Mouse (Mus musculus): ENCODE measurements at regions not wholly inside any gene's neighbourhood (a gene's known extent, or its start where the extent isn't known, plus 50 kb on each side); places are given as distances from the start of the nearest gene placed in this dataset.

DNA sequence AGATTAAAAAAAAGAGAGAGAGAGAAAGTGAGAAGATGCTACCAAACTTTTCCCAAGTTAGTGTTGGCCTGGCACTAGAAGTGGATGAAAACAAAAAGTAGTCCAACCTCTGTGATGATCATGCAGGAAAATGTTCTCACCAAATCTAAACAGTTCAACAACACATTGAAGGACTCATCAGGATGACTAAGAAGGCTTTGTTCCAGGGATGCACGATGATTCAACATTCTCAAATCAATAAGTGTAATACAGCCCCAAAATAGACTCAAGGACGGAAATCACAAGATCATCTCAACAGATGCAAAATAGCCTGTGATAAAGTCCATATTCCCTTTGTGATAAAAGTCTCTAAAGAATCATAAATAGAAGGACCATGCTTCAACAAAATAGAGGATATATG, 106.3 kb downstream of the Cysltr2 start:
- DNase-seq (ENCODE audit: low spot score), result no peak

DNA sequence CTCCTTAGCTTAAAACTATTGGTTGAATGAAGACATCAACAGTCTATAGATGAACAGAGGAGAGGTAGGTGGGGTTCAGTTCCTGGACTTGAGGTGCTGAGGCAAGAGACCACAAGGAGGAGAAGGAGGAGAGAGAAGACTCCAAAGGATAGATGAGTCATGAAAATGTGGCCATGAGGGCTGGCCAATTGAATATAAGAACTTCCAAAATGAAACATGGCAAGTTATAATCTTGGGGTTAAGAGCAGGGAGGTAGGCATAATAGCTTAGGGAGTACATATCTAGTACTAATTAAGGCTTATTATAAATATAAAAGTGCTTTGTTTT, 109.9 kb downstream of the Cysltr2 start:
- DNase-seq (ENCODE audit: low spot score), result no peak

DNA sequence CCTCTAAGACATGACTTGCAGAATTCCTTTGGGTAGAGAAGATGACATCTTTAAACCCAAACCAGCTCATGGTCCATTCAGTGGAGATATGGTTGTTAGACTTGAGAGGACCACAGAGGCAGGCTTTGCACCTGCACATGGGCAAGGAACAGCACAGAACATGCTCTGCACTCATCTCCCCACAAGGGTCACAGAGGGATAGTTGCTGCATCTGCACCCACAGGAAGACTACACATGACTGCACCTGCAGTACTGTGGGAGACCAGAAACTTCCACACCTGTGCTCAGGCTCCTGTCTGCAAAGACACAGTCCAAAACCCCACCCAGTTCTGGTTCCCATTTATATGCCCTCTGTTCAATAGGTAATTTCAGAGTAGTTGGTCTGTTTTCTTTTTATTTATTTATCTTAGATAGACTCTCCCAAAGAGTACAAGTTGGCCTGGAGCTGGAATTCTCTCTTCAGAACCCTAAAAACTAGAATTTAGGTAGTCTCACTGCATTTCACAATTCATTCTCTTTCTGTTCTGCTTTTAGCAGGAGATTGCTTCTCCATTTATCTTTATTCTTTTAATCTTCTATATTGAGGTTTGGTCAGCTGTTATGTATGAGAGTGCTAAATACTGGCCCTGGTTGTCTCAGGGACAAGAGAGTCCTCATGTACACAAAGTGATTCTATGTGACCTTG, 110.4 kb downstream of the Cysltr2 start:
- DNase-seq (ENCODE audit: low spot score), result no peak

DNA sequence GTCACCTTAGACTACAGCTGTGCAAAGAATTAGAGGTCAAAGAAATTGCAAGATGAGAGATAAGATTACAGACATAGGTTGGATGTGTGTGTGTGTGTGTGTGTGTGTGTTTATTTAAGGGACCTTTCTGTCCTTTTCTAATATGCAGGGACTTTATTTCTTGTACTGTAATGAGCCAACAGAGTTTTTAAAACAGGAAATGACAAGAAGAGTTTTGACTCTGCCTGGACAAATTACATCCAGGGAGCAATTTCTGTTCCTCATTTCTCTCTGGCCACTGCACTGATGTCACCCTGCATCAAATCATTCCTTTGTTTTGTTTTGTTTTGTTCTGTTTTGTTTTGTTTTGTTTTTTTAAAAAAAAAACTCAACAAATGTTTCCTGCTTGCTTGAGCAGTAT, 115.3 kb downstream of the Cysltr2 start:
- DNase-seq (ENCODE audit: low spot score), result no peak

DNA sequence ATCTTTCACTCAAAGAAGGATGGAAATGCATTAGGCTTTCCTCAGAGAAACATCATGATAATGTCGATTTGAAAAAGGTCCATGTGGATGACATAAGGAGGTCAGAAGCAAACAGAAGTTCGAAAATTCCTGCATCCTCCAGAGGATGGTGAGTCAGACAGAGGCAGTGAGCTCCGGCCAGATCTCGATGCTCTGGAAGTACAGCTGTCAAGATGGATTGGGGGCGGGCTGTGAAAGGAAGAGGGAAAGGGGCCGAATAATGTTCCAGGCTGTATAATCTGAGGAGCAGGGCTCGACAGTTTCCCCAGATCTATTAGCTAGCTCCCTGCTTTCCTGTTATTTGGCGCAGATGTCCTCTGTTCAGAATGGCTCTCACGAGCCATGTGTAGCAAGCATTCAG, 116.6 kb downstream of the Cysltr2 start:
- no peak for DNase-seq (ENCODE audit: low spot score)

DNA sequence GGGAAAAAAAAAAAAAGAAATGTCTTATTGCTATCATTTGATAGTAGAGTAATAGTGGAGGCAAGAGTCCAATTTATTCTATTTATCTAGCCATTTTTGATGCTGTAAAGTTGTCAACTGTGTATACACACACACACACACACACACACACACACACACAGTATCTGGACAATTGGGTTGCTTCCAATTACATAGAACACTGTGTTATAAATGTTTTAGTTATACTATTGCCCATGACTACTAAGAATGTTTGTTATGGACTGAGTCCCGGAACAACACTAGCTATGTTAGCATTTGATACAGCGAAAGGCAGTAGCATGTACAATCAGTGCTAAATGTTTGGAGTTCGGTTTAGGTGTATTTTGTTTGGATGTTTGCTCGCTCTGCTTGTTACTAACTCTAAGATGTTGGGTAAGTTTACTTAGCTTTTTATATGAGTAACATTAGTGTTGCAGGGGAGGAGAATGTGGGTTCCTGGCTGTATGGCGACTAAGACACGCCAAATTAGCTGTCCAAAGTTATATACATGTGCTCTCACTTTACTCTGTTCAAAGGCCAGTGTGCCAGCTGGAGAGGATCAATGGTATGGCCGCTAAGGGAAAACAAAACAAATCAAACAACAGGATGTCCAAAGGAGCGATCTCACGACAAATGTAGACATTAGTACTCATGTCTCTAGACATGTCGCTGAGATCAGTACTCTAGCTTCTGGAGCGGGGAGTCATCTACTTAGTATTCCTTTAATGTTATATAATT, 147.6 kb downstream of the Cysltr2 start:
- DNase-seq (ENCODE audit: low spot score), result no peak

DNA sequence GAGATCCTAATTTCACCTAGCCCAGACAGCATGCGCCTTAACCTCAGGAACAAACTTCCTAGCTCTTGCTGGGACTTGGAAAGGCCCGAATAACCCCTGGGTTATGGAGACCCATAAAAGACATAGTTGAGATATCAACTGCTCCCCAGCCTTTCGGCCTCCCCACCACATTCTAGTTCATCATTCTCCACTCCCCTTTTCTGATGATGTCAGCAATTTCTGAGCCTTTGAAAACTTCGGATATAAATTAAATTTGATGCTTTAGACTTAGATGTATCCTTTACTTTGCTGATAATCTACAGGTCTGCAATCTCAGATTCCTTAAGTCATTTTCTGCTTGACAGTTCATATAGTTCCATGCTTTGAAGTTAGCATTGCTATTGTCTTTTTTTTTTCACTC, 149.3 kb downstream of the Cysltr2 start:
- no peak for DNase-seq (ENCODE audit: low spot score)

DNA sequence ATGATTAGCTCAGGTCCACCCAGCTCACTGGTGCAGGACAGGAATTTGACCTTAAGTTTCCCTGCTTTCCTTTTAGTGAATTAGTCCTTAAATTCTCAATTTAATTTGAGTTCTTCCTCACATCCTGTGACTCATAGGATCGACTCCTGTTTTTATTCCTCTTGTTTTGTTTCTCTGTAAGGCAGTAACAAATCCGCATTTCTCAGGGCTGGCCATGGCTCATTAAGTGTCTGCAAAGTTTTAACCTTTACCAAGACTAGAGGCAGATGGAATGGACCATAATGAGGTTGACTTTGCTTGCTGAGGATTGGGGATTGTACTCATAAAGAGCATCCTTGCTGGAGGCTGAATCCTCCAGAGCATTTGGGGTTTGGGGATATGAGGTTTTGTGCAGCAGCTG, 156.6 kb downstream of the Cysltr2 start:
- no peak for DNase-seq (ENCODE audit: low spot score)

DNA sequence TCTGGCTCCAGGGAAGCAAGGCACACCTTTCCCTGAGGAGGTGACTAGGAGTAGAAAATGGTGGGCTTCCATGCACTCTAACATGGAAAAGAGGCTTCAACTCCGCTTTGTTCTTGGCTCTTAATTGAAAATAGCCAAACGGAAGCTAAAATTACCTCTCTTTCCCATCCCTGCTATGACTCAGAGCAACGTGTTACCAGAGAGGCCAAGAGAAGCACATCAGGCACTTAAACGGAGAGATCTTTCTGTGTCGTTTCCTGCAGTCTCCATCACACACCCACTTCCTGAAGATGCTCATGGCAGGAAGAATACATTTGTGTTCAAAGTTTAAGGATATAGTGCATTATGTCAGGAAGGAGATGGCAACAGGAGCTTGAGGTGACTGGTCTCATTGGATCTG, 159.3 kb downstream of the Cysltr2 start:
- DNase-seq (ENCODE audit: low spot score), result no peak

DNA sequence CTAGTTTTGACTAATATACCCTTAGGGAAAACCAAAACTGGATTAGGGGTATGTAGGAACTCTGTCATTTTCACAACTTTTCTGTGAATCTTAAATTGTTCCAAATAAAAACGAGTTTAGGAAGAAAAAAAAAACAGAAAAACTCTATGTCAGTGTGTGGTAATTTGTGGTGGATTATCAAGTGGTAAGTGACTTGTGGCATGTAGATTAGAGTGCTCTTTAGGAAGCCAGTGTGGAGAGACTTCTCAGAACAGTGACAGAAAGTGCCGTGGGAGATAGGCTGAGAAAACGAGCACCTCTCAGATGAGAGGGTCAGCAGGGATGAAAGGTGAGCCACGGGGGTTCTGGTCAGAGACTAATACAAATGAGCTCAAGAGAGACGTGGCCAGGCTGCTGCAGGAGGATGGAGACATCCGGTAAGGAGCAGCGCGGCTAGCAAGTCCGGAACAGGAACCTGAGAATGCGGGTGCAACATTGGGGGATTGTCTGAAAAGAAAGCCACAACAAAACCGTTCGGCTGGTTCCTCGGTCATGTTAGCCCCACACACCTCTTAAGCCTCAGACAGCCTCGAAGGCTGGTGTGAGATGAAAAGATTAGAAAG, 161.3 kb downstream of the Cysltr2 start:
- no peak for DNase-seq (ENCODE audit: low spot score)

DNA sequence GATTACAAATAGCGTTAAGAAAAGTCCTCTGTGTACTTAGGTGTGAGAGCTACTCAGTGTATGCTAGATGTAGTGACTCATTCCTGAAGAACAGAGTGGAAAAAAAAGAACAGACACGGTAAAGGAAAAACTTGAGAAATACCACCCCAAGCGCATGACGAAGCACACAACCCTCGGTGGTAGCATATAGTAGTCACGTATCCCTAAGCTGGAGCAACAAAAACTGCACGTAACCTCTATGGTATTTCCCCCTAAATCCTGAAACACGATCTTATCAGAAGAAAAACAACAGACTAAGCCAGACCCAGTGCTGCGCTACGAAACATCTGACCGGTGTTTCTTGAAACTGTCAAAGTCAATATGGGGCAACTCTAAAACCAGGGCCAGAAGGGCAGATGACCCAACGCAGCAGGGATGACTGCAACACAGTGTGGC, 162.0 kb downstream of the Cysltr2 start:
- no peak for DNase-seq (ENCODE audit: low spot score)

DNA sequence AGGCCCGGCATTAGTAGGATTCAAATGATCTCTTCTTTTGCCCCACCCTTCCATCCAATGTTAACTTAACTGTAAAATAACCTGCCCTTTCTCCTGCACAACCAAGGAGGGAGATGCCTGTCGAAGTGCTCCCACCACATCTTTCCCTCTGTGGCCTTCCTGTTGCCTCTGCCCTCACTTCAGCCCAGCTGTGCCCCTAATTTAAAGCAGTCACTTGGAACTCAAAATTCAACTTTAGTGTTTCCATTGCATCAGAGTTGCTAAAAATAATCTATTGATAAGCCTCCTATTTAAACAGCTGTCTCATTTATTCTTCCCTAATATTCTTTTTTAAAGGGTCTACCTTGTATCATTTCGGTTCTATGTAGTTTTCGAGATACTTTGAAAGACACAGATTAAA, 163.1 kb downstream of the Cysltr2 start:
- DNase-seq (ENCODE audit: low spot score), result no peak

DNA sequence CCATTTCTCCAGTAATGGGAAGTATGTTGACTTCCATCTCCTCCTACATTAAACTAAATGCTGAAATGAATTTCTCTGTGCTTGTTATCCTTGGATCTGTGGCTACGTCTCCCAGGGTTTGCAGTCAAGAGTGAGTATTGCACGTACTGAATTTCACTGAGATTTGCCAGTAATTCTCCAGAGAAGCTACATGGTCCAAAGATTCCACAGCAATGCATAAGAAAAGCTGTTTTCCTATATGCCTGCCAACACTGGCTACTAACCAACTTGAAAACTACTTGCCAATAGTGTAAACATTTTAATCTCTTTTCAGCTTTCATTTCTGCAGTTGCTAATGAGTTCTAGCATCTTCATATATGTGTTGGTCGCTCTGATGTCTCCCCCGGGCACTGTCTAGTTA, 164.4 kb downstream of the Cysltr2 start:
- no peak for DNase-seq (ENCODE audit: low spot score)

DNA sequence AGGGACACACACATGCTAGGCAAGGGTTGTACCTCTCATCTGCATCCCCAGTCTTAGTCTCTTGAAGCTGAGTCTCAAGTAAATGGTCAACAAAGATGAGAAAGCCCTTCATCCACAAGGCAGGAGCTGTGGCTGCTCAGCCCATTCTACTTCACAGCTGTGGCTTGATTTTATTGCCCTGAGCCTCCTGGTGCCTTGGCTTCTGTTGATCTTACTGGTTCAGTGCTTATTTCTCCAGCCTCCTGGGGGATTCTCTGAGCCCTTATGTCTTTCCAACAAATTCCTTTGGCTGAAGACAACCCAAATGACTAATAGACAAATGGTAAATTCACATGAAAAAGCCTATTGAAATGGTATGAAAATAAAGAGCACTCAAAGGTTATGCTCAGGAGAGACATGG, 167.3 kb upstream of the Fndc3a start:
- no peak for DNase-seq (ENCODE audit: low spot score)

DNA sequence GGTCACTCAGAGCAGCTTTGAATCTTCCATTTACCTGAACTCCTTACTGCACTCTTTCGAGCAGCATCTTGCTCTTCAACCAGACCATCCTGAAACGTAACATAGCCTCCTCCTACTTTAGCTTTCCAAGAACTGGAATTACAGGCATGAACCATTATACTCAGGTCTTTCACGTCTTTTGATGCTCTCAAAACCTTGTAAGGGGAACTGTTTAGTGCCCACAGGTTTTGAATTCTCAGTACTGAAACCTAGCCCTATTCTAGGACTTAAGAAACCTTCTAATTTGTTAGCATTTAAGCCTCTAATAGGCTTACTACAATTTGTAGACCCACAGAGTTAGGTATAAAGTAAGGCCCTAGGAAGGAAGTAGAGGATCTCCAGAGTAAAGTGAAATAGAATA, 163.7 kb upstream of the Fndc3a start:
- no peak for DNase-seq (ENCODE audit: low spot score)

DNA sequence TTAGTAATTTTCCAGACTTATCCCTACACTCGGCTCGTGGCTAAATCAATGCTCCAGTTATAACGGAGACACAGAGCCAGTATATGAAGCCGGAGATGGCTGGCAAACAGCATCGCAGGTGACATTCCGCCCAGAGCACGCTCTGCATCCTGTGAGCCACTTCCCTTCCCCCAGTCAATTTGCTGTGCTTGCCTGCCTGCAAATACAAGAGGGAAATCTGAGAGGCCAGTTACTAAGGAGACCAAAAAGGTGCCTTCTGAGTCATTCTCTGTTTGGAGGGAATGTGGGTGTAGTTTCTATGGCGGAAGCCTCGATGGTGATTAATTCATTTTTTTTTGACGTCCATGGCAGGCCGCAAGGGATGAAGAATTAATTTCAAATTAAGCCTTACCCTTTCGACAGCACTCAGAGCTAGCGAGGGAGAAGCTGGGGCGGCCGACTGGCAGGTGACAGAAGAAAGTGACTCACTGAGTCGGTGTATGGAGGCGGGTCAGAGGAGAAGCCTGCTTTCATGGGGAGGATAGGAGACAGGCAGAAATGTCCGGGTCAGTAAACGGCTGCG, 159.5 kb upstream of the Fndc3a start:
- DNase-seq (ENCODE audit: low spot score), result no peak

DNA sequence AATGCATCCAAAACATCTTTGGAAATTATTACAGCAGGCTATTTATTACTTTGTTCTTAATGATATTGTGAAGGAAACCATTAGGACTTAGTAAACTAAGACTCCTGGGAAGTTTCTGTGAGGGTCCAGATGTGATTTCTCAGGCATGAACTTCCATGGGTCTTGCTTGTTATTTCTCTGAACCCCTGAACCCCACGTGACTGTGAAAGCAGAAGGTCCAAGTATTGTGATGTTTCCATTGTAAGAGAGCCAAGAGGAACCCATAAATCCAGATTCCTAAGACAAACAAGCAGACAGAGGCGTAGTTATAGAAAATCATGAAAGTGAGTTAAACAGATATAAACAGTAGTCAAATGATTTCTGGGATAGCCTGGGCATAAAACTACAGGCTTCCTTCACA, 157.1 kb upstream of the Fndc3a start:
- DNase-seq (ENCODE audit: low spot score), result no peak

DNA sequence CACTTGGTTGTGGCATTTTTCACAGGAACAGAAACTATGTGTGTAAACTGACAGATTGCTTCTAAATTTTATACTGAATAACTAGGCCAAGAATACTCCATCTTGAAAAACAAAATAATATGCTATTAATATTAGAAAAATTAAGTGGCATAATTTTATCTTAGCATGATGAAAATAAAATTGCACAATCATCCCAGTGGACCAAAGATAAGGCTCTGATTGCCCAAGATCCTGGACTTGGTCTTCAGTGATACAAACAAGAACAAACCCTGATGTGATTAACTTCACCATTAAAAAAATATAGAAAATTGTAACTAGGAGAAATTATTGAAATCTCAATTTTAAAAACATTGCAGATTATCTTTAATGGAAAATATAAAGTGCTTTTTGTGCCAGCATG, 155.7 kb upstream of the Fndc3a start:
- DNase-seq (ENCODE audit: low spot score), result no peak

DNA sequence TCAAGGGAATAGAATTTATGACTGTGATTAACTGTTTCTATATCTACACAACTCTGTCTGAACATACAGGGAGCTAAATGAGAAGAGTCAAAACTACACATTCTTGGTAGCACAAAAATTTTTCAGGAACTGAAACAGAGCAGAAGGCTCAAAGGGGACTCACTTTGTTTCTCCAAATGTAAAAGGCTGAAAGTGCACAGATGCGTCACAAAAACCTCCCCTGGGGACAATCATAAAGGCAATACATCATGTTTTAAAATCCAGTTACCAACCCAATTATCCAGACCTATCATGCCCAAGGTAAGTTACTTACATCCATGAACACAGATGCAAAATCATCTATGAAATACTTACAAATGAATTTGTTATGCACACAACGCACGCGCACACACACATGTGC, 155.0 kb upstream of the Fndc3a start:
- no peak for DNase-seq (ENCODE audit: low spot score)

DNA sequence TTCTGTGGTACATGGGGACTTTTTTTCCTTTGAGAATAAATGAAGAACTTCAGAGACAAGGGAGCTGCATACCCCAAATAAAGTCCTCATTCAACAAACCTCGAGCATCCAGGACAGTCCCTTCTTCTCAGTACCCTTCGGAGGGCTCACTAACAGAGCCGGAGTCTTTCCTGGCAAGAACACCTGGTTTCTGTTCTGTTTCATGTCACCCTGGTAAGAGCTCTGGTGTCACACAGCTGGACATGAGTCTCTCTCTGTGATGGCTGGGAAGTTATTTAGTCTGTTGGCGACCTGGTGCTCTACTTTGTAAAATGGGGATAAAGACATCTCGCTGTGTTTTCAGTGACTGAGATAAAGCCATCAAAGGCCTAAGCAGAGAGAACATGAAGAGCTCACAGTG, 154.3 kb upstream of the Fndc3a start:
- DNase-seq (ENCODE audit: low spot score), result no peak

DNA sequence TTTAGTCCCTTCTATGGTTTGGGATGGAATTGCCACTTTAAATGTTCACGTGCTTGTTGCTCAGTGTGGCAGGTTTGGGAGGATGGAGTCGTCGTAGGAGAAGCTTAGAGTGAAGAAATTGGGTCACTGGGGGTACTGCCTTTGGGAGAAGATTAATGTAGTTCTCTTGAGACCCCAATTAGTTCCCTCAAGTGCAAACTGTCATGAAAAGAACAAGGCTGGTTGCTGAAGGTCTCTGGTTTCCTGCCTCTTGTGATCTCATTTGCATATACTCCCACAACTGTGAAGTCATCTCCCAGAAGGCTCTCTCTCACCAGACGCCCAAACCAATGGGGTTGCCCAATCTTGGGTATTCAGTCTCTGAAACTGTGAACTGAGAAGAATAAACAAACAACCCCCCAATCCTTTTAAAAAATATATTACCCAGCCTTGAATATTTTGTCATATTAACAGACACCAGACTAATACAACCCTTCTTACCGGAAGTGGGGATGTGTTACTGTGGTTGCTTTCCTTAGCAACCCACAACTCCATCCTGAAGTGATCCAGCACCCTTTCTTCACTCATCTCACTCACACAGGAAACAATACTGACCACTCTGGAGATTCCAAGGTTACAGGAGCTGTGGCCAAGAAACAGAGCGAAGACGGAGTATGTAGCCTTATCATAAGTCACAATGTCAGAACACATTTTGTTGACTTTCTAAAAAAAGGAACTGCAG, 153.2 kb upstream of the Fndc3a start:
- DNase-seq (ENCODE audit: low spot score), result no peak

DNA sequence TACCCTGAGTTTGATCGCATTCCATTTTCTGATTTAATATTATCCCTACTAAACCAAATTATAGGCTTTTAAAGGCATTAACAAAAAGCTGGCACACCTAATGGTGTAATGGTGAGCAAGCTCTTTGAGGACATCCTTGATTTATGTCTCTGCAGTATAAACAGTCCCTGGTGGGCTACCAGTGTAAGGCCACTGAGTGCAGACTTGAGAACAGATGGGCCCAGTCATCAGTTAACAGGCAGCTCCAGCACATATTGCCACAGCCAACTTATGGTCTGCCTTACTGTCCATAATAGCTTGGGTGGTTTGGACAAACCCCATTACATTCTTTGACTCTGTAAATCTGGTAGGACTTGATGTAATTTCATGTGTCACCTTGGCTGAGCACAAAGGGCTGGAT, 144.4 kb upstream of the Fndc3a start:
- DNase-seq (ENCODE audit: low spot score), result no peak

DNA sequence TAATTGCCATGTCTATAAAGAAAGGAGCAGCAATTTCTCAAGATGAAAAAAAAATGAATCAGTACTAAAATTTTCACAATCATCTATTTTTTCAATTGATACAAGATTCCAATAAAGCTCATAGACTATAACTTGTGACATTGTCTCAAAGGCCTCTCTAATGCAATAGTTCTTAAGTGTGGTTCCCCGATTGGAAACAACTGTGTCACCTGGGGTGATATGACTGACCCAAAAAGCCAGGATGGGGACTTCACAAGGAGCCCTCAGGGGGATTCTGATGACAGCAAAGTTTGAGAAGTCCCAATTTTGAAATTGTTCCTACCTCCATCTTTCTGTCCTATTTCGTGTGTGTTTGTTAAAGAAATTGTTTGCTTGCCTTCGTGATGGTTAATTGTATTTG, 143.3 kb upstream of the Fndc3a start:
- no peak for DNase-seq (ENCODE audit: low spot score)
